Mouse (Mus musculus) lung, postnatal 4 days (tissue): ENCODE data around the gene Prim1.
A peak's percentile ranks its signal among the peaks of the same experiment; 100 is the strongest.

Source experiments
- DNase-seq, 2 experiments: peaks; one replicate each; pipeline ENCODE4 v3.0.0; 2021

Gene Prim1

GRCm38 (mm10) chr10:128015068-128015934 is at the start of gene Prim1:
Prim1 (plus strand) TSS chr10:128015168.
- peak; percentile 83 for DNase-seq

- DNase-seq: no peak
These were observed 48.5 kb upstream of the Prim1 start for GRCm38 (mm10) chr10:127966506-127966905.

- DNase-seq: no peak
These were observed 45.1 kb upstream of the Prim1 start for GRCm38 (mm10) chr10:127969820-127970219.

GRCm38 (mm10) chr10:127970359-127970831 is 44.6 kb upstream of the Prim1 start:
- no peak for DNase-seq

- no peak for DNase-seq
These were observed 43.8 kb upstream of the Prim1 start for GRCm38 (mm10) chr10:127971135-127971534.

GRCm38 (mm10) chr10:127974062-127974461 is 40.9 kb upstream of the Prim1 start:
- no peak for DNase-seq

- DNase-seq: no peak
These were observed 39.5 kb upstream of the Prim1 start for GRCm38 (mm10) chr10:127975503-127975902.

GRCm38 (mm10) chr10:127984650-127985049 is 30.3 kb upstream of the Prim1 start:
- no peak for DNase-seq

- DNase-seq: no peak
These were observed 29.4 kb upstream of the Prim1 start for GRCm38 (mm10) chr10:127985601-127986000.

- no peak for DNase-seq
These were observed 18.3 kb upstream of the Prim1 start for GRCm38 (mm10) chr10:127996690-127997089.

GRCm38 (mm10) chr10:127998260-127998659 is 16.7 kb upstream of the Prim1 start:
- DNase-seq: no peak

- DNase-seq: no peak
These were observed 11.6 kb upstream of the Prim1 start for GRCm38 (mm10) chr10:128003281-128003801.

- no peak for DNase-seq
These were observed 10.1 kb upstream of the Prim1 start for GRCm38 (mm10) chr10:128004918-128005317.

GRCm38 (mm10) chr10:128005479-128005878 is 9.5 kb upstream of the Prim1 start:
- DNase-seq: no peak

- DNase-seq: no peak
These were observed 7.5 kb upstream of the Prim1 start, which contains the start of gene Hsd17b6 for GRCm38 (mm10) chr10:128007446-128007845. Hsd17b6 (minus strand) TSS chr10:128007611.

GRCm38 (mm10) chr10:128008207-128008889 is 6.6 kb upstream of the Prim1 start:
- DNase-seq: peak in 1 of 2 experiments; percentile 80

- no peak for DNase-seq
These were observed 5.2 kb upstream of the Prim1 start for GRCm38 (mm10) chr10:128009735-128010134.

- DNase-seq: no peak
These were observed 7.2 kb downstream of the Prim1 start for GRCm38 (mm10) chr10:128022196-128022595.

- no peak for DNase-seq
These were observed 8.5 kb downstream of the Prim1 start for GRCm38 (mm10) chr10:128023496-128023895.

GRCm38 (mm10) chr10:128029931-128030330 is 15.0 kb downstream of the Prim1 start:
- DNase-seq: no peak

GRCm38 (mm10) chr10:128030860-128031259 is 15.9 kb downstream of the Prim1 start:
- no peak for DNase-seq

- DNase-seq: peak; percentile 62 to 70
These were observed 21.9 kb downstream of the Prim1 start for GRCm38 (mm10) chr10:128036746-128037425.

GRCm38 (mm10) chr10:128037921-128038320 is 23.0 kb downstream of the Prim1 start:
- DNase-seq: no peak
